Mouse (Mus musculus) spleen, adult 18-20 months (tissue): Measurements from ENCODE around the gene Mid1.
"Not testable (repeated sequence)": the region's sequence is repeated elsewhere in the genome, so short reads cannot be mapped to it uniquely, and the experiment has no call there.

Experiments used
- DNase-seq, 2 experiments: peaks; one replicate each; pipeline ENCODE4 v3.0.0; 2022; ENCODE audit warnings: mixed read lengths in 2 of 2

The Mid1 gene

DNA sequence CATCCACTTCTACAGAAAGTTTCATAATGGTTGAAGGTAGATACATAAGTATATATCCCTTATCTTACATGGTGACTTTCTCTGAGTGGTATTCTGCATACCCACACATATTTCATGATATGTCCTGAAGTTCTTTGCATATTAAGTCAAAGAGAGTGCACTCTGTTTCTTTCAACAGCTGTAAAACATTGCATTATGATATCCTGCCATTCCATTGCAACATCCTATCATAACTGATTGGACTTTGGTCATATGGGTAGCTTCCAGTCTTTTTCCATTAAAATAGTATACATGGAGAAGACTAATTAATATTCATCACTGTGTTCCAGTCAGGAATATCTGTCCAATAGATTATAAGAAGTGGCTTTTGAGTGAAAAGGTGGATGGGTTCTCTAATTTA, 207.1 kb downstream of the Mid1 start:
- no peak for DNase-seq

DNA sequence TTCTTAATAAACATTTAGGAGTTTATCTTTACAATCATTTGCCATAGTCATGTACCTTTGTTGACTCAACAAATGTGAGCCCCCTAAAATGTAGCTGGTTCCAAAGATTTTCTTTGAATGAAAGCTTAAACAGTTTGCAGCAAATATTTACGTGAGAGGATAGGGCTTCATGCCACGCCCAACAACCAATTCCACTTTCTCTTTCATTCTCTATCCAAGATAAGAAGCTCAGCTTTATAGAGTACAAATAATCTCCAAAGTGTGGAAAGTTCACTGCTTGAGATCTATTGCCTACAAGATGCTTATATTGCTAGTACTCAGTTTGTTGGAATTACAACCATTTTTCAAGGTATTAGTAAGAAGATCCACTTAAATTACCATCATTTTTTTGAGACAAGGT, 207.6 kb downstream of the Mid1 start:
- no peak for DNase-seq

- no peak for DNase-seq
These were observed 214.4 kb downstream of the Mid1 start for GRCm38 (mm10) chrX:169899227-169899950.

DNA sequence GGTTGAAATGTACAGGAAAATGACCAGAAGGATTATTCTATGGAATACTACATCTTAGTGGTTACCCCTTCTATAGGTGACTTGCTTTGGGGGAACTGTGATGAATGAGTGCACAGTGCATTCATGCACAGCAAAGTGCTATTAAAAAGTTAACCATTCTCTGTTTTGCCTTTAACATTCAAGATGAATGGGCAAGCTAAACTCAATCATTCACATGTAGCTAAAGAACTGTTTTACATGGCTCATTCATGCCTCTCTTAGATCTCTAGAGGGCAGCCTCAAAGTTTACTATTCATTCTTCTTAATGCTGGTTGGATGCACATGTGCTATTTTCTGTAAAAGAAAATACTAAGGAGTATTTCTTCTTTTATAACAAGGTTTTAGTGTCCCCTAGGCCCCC, 217.9 kb downstream of the Mid1 start:
- DNase-seq, result no peak

DNA sequence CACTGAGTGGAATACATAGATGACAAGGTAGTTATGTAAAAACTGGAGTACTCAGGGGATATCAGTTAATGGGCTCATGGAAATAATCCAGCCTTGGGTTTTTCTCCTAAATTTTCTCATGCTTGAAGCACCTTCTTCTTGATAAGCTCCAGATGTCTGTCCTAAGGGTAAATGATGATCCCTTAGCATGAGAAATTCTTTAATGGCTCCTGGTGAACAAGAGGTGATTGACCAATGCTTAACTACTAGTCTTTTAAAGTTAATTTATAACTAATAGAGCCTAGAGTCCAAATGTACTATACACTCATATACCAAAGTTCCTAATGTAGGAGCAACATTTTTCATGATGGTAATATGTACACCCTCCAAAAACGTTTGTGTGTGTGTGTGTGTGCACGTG, 218.7 kb downstream of the Mid1 start:
- DNase-seq, result no peak

DNA sequence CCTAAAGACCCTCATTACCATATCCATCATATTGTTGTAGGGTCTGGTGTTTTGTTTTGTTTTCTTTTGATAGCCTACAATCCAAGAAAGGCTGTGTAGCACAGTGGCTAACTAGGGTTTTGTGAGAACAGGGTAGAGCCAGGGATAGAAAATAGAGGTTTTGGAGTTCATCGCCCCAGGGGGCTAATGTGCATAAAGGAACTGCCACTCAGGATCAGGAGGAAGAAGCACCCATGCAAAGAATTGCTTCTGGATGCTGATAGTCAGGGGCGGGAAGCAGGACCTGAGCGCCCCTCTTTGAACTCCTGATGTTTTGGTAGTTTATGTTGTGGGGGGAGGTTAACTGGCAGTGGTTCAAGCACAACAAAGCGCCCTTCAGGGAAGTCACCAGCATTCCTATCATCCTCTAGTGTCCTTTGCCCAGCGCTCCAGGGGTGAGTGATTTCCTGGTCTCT, 221.1 kb downstream of the Mid1 start:
- DNase-seq, result no peak

- no peak for DNase-seq
These were observed 224.9 kb downstream of the Mid1 start for GRCm38 (mm10) chrX:169909898-169910297.

DNA sequence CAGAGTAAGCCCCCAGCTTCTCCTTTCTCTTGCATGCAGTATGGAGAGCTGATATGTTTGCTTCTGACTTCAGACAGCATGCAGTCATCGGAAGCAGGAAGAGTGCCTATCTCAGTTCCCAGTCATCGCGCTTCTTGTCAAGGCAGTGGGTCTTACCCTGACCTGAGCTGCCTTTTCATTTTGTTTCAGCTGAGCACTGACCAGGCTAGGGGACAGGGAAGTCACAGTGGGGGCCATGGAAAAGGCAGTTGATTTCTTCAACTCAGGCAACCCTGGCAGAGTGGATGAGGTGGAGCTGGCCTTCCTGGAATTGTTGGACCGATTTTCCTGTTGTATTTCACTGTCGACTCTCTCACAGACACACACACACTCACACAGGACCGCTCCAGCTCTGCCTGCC, 230.7 kb downstream of the Mid1 start:
- no peak for DNase-seq

- no peak for DNase-seq
These were observed 237.5 kb downstream of the Mid1 start for GRCm38 (mm10) chrX:169922541-169922940.

- no peak for DNase-seq
These were observed 238.4 kb downstream of the Mid1 start for GRCm38 (mm10) chrX:169923417-169923816.

- DNase-seq, result no peak
These were observed 240.6 kb downstream of the Mid1 start for GRCm38 (mm10) chrX:169925600-169925999.

GRCm38 (mm10) chrX:169927110-169927817, 242.3 kb downstream of the Mid1 start:
- no peak for DNase-seq

- no peak for DNase-seq
These were observed 245.9 kb downstream of the Mid1 start for GRCm38 (mm10) chrX:169930868-169931267.

DNA sequence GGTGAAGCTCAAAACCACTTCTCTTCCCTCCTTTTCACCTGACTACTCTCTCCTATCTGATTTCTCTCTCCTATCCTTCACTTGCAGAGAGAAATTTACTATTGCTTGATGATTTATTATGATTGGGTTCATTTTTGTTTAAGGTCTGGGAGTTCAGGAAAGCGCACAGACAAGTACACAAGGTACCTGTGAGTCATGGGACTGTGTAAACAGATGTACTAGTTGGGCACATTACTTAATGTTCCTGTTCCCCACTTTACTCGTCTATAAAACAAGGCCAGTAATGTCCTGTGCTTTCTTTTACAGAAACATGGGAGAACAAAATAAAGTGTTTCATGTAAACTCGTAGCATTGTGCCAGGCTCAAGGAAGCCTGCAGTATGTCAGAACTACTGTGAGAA, 248.2 kb downstream of the Mid1 start:
- DNase-seq, result no peak

DNA sequence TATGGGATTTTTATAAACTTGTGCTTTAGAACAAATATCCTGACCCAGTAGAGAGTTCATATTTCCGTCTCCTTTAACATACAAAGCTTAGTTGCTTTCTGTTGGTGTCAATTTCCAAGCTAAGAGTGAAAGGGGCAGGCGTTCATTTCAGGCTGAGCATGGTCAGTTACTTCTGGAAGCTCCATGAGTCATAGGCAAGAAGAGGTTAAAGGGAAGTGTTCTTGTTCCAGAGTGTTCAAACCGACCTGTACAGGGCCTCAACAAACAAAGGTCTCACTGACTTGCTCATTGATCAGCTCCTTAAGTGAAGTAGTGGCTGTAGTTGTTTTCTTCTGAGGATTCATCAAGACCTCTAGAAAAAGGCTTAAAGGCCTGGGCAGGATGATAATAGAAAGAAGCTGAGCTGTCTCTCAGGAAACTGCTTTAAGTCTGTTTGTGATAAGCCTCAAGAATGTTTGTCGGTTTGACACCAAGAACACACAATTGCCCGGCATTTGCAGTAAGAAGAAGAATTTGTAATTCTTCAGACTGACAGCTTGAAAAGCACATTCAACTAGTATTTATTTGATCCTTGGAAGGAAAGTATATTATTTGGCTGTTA, 252.2 kb downstream of the Mid1 start:
- no peak for DNase-seq

- no peak for DNase-seq
These were observed 255.5 kb downstream of the Mid1 start for GRCm38 (mm10) chrX:169940531-169940930.

DNA sequence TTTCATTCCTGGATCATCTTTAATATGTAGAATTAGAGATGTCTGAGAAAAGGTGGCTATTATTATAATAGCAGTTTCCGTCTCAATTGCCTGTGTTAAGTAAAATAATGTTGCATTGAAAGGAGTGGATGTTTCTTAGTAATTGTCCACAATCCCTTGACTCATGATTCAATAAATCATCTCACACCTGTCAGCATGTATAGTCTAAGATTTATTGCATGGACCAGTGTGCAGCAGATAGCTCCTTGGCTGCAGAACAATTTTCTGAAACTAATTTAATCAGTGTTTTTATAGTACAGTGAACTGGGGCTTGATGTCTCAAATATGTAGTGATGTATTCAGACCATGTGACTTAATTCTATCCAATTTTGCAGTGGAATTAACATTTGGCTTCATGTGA, 265.6 kb downstream of the Mid1 start:
- no peak for DNase-seq

DNA sequence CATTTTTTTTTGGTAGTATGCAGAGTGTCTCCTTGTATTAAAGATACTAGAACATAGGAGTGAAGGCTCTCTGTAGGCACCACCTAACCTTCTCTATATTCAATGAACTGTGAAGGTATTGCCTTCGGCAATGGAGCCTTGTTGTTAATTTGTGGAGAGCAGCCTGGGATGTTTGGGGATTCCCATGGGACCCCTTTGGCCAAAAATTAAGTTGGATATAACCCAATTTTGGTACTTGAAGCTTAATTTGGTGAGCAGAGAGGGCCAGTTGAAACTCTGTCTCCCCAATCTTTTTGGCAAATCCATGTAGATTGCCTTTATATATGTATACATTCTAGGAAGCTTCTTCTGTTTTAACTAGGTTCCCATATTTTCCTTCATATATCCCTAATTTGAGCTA, 284.3 kb downstream of the Mid1 start:
- DNase-seq, result no peak

DNA sequence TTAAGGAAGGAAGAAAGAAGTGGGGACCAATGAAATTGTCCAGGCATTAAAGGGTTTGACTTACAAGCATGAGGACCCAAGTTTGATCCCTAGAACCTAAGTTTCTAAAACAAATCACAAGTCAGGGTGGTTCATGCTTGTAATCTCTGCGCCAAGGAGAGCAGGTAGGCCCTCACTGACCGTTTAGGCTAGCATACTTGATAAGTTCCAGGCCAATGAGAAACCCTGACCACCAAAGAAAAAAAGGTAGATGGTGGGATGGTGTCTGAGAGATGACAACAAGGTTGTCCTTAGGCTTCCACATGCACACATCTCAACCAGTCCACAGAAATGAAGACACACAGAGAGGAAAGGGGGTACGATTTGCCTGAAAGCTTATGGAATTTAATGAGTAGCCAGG, 284.8 kb downstream of the Mid1 start:
- not testable (repeated sequence) for DNase-seq

DNA sequence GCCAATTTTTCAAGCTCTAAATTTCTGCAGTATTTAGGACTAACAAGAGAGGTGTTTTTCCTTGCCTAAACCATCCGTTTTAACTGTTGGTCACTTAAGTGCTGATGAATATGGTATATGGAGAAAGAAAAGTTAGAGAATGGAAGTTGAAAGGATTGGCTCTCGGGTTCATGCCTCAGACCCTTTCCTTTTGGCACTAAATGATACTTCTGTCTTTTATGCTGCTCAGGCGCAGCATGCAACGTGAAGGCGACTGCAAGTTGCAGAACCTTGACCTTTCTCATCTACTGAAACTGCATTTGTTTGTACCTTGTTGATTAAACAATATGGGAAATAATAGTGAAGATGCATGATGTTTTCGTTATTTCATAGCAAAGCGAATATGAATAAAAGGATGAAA, 285.5 kb downstream of the Mid1 start:
- DNase-seq, result not testable (repeated sequence)

DNA sequence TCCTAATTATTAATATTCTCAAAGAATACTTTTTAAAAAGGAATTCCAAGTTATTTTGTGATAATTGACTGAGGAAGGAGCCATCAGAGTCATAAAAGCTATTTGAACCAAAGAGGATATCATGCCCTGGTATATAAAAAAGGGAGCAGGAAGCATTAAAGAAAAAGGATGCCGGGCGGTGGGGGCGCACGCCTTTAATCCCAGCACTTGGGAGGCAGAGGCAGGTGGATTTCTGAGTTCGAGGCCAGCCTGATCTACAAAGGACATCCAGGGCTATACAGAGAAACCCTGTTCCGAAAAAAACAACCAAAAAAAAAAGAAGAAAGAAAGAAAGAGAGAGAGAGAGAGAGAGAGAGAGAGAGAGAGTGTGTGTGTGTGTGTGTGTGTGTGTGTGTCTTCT, 286.6 kb downstream of the Mid1 start:
- DNase-seq, result not testable (repeated sequence)

DNA sequence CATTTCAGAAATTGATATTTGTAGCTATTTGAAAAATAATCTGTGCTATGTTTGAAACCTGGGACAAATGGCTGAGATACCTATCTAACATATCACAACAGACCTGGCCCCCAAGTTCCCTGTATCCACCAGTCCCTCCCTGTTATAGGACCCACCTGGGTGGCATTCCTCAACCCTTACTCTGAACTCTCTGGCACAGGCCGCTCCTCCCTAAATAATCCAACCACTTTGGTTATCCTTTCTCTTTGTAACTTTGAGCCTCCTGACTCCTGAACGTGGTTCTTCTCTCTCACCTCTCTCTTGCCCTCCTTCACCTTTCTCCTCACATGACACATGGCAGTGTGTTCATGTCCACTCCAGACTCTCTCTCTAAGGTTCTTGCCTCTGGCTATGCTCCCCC, 287.1 kb downstream of the Mid1 start:
- not testable (repeated sequence) for DNase-seq

DNA sequence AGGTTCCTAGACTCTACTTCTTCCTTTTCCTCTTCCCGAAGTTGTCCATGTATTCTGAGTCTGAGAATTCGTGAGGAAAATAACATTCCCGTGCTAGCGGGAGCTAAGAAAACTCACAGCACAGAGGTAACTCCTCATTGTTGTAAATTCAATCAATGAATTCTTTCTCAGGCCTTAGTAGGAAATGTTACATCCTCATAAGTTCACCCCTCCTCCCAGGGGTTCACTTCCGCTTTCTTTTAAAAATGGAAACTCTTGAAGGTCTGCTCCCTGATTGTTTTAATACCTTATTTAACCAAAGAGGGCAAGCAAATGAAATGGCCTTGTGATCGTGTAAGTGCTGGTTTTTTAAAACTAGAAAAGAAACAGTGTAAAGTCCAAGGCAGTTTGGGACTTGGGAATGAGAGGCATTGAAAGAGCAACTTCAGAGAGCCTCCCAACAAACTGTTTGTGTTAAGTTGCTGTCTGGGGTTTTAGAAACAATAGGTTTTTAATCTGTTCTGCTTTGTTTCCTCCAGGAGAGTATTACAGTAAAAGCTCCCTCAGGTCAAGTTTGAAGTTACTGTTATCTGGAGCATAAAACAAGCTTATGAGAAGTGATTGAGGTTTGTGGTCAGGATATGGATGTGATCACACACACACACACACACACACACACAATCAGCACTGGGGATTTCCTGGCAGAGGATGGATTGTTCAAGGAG, 287.9 kb downstream of the Mid1 start:
- DNase-seq, result peak; percentile 22 to 29
